Mouse (Mus musculus) liver, embryonic 12.5 days (tissue): Measurements from ENCODE around the gene Dnmt3a. TPM values are rescaled to one million over a fixed set of nuclear protein-coding genes. Genes with fewer than 3 reads are reported as not detected.
"Not testable (repeated sequence)": the region's sequence is repeated elsewhere in the genome, so short reads cannot be mapped to it uniquely, and the experiment has no call there.

Source experiments
- ATAC-seq: fragments of 200-750 bp; cut with Nextera tagmentation; 2 replicates; pipeline ENCODE4 v1.8.0; 2017; ENCODE audit warnings: moderate number of reproducible peaks, mild to moderate bottlenecking, moderate library complexity
- H3K27ac ChIP-seq: fragments of 300-500 bp; sonication (generic); 2 replicates; pipeline ENCODE4 v1.5.1; 2016; ENCODE audit warnings: mild to moderate bottlenecking
- H3K27me3 ChIP-seq: fragments of 300-500 bp; sonication (generic); replicated peaks from 2 replicates; pipeline ENCODE4 v1.6.1; 2016; ENCODE audit warnings: mild to moderate bottlenecking, moderate library complexity
- H3K36me3 ChIP-seq: fragments of 300-500 bp; sonication (generic); 2 replicates; pipeline ENCODE4 v1.6.1; 2016; ENCODE audit warnings: mild to moderate bottlenecking, moderate library complexity
- H3K4me1 ChIP-seq: fragments of 300-500 bp; sonication (generic); 2 replicates; pipeline ENCODE4 v1.6.1; 2016
- H3K4me2 ChIP-seq: fragments of 300-500 bp; sonication (generic); 2 replicates; pipeline ENCODE4 v1.6.1; 2016; ENCODE audit warnings: mild to moderate bottlenecking, moderate library complexity
- H3K4me3 ChIP-seq: fragments of 300-500 bp; sonication (generic); 2 replicates; pipeline ENCODE4 v1.5.1; 2016; ENCODE audit warnings: mild to moderate bottlenecking, moderate library complexity
- H3K9ac ChIP-seq: fragments of 300-500 bp; sonication (generic); 2 replicates; pipeline ENCODE4 v1.6.1; 2016; ENCODE audit warnings: mild to moderate bottlenecking, moderate library complexity
- H3K9me3 ChIP-seq: fragments of 300-500 bp; sonication (generic); replicated peaks from 2 replicates; pipeline ENCODE4 v1.6.1; 2016; ENCODE audit warnings: mild to moderate bottlenecking, moderate library complexity
- WGBS: fragments of 180-500 bp; shearing (Covaris S2); methylation state at CpG from one replicate; pipeline ENCODE4 v1.1.7; 2016; ENCODE audit not compliant: insufficient replicate concordance; 5-methylcytosine and 5-hydroxymethylcytosine counted together
- polyA plus RNA-seq: library from polyadenylated mRNA; unstranded; fragments of >200 nt; fragmentation: Nextera tagmentation; extraction: Ambion mirVana; gene quantifications from 2 replicates; pipeline ENCODE4 v1.2.1, GENCODE M21; 2016

The Dnmt3a gene
- polyA plus RNA-seq, 1 experiment from 2014 or later = 57.9 TPM

DNA sequence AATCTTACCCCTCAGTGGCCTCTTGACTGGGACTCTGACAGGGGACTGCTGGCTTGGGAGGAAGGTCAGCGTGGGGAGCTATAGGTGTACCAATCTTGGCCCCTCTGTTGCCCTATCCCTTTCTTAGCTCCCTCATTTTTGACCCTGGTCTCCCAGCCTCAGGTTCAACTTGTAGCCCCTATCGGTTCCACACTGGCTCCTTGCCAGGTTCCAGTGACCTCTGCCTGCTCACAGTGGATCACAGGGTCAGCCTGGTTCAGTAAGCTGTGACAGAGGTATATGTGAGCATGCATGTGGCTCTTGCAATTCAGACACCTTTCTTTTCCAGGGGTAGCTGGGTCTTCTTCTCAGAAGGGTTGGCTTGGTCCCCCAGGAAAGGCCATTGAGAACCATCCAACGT, 110.0 kb downstream of the Dnmt3a start:
- H3K4me3 ChIP-seq = no peak overlapping the region
- H3K4me1 ChIP-seq = 0 out of 2 replicates have a peak, but pooled peaks cover 5% of the 10 kb centered on the region
- no peaks in the 10 kb centered on the region for H3K27me3 ChIP-seq
- 78% methylated on average over 3 of the region's 3 CpGs for whole genome bisulfite sequencing
- H3K9me3 ChIP-seq = no peaks in the 10 kb centered on the region
- H3K36me3 ChIP-seq = no peaks in the 10 kb centered on the region
- H3K27ac ChIP-seq = no peak overlapping the region
- ATAC-seq = no peak
- H3K9ac ChIP-seq = no peak overlapping the region
- H3K4me2 ChIP-seq = no peak overlapping the region

DNA sequence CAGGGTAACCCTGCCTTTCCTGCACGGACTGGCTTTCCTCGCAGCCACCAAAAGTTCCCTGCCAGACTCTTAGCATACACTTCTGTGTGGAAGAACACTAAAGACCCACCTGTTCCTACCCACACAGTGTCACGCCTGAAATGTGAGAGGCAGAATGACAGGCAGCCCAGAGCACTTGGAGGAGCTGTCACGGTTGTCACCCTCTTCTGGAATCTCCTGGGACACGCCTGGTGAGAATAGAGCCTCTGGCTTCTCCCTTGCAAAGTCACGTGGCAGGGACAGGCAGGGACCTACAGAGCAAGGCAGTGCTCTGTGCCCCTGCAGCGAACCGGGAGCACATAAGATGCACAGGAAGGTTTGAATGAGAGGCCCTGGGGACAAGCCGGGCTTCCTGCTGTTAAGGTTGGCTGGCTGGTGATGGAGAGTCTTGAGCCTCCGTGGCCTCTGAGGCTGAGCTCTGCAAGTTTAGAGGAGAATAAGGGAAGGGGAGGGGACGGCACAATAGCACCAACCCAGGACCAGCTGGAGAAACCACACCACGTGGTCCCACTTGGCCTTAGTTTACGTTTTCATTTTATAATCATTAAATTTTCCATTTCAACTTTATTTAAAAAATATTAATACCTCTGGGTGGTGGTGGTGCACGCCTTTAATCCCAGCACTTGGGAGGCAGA, 112.0 kb downstream of the Dnmt3a start:
- no peaks in the 10 kb centered on the region for H3K9me3 ChIP-seq
- H3K4me3 ChIP-seq = no peak overlapping the region
- WGBS = 32% methylated on average over 14 of the region's 14 CpGs
- ATAC-seq = no peak
- no peaks in the 10 kb centered on the region for H3K27me3 ChIP-seq
- 0 out of 2 replicates have a peak, but pooled peaks cover 5% of the 10 kb centered on the region for H3K4me1 ChIP-seq
- no peak overlapping the region for H3K27ac ChIP-seq
- H3K36me3 ChIP-seq = no peaks in the 10 kb centered on the region
- H3K4me2 ChIP-seq = no peak overlapping the region
- no peak overlapping the region for H3K9ac ChIP-seq

DNA sequence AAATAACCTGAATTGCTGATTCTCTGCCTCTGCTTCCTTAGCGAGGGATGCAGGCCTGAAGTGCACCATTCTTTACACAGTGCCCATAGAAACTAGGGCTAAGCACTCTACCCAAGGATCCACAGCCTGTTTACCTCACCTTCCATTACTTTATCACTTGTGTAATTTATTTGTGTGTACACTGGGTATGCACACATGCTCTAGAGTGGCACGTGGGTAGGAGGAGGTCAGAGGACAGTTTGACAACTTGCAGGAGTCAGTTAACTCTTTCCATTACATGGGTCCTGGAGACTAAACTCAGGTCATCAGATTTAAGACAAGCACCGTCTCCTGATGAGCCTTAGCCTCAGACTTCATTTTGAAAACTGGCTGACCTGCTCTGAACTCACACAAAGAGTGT, 112.8 kb downstream of the Dnmt3a start:
- ATAC-seq = no peak; the same call in 1 of the 2 replicates
- Histone ChIP-seq H3K4me1 (0 out of 2 replicates have a peak, but pooled peaks cover 5% of the 10 kb centered on the region), H3K9me3 (no peaks in the 10 kb centered on the region), H3K36me3 (no peaks in the 10 kb centered on the region), H3K27ac (no peak overlapping the region), H3K4me2 (no peak overlapping the region), H3K4me3 (no peak overlapping the region), H3K9ac (no peak overlapping the region), H3K27me3 (no peaks in the 10 kb centered on the region)
- 54% methylated on average over 3 of the region's 3 CpGs for WGBS

DNA sequence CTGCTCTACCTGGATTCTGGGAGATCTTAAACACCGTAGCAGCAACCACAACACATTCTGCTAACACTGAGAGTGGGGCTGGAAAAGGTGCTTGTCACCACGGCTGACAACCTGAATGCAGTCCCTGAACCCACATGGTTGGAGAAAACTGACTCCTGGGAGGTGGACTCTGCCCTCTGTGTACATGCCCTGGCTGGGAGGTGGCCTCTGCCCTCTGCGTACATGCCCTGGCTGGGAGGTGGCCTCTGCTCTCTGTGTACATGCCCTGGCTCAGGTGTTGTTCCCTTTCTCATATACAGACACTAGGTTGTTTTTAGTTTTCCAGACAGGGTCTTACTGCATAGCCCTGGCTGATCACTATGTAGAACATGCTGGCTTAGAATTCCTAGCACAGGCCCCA, 113.6 kb downstream of the Dnmt3a start:
- H3K4me3 ChIP-seq = no peak overlapping the region
- H3K36me3 ChIP-seq = no peaks in the 10 kb centered on the region
- 75% methylated on average over 3 of the region's 3 CpGs for WGBS
- no peaks in the 10 kb centered on the region for H3K27me3 ChIP-seq
- H3K9me3 ChIP-seq = no peaks in the 10 kb centered on the region
- no peak overlapping the region for H3K4me2 ChIP-seq
- no peak overlapping the region for H3K9ac ChIP-seq
- no peak overlapping the region for H3K27ac ChIP-seq
- ATAC-seq = peak; percentile 70
- 0 out of 2 replicates have a peak, but pooled peaks cover 5% of the 10 kb centered on the region for H3K4me1 ChIP-seq

DNA sequence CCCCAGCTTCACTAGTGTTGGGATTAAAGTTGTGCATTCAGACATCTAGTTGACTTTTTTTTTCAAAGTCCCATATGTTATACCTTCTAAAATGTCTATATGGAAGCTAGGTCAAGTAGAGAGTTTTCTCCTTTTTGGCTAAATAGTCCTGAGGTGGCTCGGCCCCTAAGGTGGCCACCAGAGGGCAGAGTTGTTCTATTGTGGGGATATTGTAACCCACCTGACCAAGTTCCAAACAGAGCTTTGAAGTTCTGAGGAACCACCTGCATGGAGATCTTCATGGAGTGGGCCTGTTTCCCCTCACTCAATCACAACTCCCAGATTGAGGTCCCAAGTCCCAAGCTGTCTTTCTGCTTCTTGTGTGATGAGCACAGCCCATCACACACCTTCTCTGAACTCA, 120.3 kb downstream of the Dnmt3a start:
- Histone ChIP-seq H3K27me3 (no peaks in the 10 kb centered on the region), H3K27ac (no peak overlapping the region), H3K4me1 (no peaks in the 10 kb centered on the region), H3K9ac (no peak overlapping the region), H3K9me3 (no peaks in the 10 kb centered on the region), H3K36me3 (no peaks in the 10 kb centered on the region), H3K4me2 (no peak overlapping the region), H3K4me3 (no peak overlapping the region)
- no peak for ATAC-seq
- 5% methylated on average over 1 of the region's 1 CpGs for WGBS

DNA sequence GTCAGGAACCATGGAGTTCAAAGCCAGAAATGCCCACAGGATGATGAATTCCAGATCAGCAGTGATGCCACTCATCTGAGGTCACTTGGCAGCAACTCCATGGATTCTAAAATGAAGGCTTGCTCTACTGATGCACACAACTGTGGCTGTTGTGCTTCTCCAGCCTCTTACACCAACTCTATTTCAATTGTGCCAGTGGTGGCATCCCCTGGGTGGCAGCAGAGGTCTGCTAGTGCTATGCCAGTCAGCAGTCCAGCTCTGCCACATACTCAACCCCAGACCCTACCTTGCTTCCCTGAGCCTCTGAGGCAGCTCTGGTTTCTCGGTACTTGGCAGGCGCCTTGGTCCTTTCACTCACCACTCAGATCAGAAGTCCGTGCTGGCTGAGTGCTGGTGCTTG, 123.0 kb downstream of the Dnmt3a start:
- Histone ChIP-seq H3K27ac (no peak overlapping the region), H3K4me3 (no peak overlapping the region), H3K9me3 (no peaks in the 10 kb centered on the region), H3K4me1 (no peaks in the 10 kb centered on the region), H3K4me2 (no peak overlapping the region), H3K9ac (no peak overlapping the region), H3K36me3 (no peaks in the 10 kb centered on the region), H3K27me3 (no peaks in the 10 kb centered on the region)
- 68% methylated on average over 3 of the region's 3 CpGs for WGBS
- ATAC-seq = no peak

DNA sequence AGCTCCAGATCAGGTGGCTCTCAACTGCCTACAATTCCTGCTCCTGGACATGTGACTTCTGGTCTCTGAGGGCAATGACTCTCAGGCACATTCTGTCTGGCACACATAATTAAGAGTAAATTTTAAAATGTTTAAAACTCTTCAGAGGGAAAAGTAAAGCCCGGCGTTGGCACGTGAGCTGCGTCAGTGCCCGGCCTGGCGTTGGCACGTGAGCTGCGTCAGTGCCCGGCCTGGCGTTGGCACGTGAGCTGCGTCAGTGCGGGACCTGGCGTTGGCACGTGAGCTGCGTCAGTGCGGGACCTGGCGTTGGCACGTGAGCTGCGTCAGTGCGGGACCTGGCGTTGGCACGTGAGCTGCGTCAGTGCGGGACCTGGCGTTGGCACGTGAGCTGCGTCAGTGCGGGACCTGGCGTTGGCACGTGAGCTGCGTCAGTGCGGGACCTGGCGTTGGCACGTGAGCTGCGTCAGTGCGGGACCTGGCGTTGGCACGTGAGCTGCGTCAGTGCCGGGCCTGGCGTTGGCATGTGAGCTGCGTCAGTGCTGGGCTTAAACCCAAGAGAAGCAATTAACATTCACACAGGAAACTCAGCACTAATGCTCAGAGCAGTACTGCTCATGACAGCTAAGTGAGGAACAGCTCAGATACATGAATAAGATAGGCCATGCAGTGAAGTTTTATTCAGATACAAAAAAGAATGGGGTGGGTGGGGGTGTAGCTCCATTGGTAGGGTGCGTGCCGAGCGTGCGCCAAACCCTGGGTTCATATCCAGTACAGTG, 124.5 kb downstream of the Dnmt3a start:
- not testable (repeated sequence) for H3K4me2 ChIP-seq, H3K36me3 ChIP-seq, H3K4me1 ChIP-seq, H3K27me3 ChIP-seq, H3K9me3 ChIP-seq, H3K4me3 ChIP-seq, H3K27ac ChIP-seq, ATAC-seq, H3K9ac ChIP-seq
- WGBS = 83% methylated on average over 36 of the region's 47 CpGs

DNA sequence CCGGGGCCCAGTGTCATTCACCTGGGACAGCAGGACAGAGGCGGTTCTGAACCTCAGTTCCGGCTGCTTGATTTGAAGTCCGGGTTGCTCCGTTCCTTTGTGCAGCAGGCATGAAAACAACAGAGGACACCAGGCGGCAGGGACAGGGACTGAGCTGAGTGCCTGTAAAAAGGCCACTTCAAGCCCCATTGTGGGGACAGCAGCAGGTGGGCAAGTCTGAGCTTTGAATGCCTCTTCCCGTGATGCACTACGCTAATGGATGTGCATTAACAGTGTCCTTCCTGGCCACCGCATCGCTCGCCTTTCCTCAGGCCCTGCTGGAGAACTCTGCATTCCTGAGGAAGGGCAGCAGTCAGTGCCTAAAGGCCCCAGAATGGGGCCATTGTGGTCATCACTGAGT, 136.2 kb downstream of the Dnmt3a start:
- Histone ChIP-seq H3K36me3 (no peaks in the 10 kb centered on the region), H3K9ac (no peak overlapping the region), H3K27me3 (no peaks in the 10 kb centered on the region), H3K4me2 (no peak overlapping the region), H3K4me1 (no peaks in the 10 kb centered on the region), H3K27ac (no peak overlapping the region), H3K9me3 (no peaks in the 10 kb centered on the region), H3K4me3 (no peak overlapping the region)
- WGBS = 53% methylated on average over 11 of the region's 11 CpGs
- ATAC-seq = no peak

DNA sequence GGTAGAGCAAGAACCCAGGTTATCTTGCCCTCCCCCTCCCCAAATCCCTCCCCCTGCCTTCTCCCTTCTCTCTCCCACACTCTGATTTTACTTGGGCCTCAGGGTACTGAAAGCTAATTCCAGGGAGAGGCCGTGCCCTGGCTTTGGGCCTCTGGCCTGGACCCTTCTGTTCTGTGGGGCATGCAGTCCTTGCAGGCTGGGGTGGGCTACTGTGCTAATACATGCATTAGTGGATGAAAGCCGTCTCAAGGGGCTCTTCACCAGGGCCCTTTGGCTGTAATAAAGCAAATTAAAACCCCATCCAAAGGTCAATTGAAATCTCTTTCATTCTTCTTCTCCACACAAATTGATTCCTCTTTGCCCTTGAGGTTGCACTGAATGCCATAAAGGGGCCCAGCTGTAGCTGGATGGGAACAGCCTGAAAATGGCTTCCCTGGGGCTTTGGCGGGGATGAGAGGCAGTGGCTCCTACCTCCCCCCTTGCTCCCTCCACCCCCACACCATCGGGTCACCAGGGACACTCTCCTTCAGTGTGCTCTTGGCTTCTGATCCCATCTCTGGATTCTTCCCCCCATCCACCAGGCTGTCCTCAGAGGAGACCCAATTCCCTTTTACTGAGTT, 138.8 kb downstream of the Dnmt3a start:
- H3K4me3 ChIP-seq = no peak overlapping the region
- WGBS = 49% methylated on average over 4 of the region's 4 CpGs
- H3K4me1 ChIP-seq = no peaks in the 10 kb centered on the region
- no peak overlapping the region for H3K9ac ChIP-seq
- H3K4me2 ChIP-seq = no peak overlapping the region
- H3K27me3 ChIP-seq = no peaks in the 10 kb centered on the region
- H3K27ac ChIP-seq = no peak overlapping the region
- ATAC-seq = no peak
- no peaks in the 10 kb centered on the region for H3K9me3 ChIP-seq
- H3K36me3 ChIP-seq = no peaks in the 10 kb centered on the region

DNA sequence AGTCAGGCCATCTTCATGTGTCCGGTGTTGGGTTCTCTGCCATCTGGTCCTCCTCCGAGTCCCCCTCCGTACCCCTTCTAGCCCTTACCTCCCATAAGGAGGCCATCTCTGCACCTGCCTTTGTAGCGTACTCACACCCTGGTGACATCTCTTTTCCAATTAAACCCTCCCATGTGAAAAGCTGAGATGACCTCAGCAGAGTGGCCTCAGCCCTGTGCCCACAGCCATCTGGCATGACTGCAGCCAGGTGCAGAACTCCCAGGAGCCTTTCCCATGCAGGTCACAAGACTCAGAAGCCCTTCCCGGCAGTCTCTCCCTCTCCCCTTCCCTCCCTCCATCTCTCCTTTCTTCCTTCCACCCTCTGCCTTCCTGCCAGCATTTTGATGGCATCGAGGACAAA, 141.7 kb downstream of the Dnmt3a start:
- Histone ChIP-seq H3K9me3 (no peaks in the 10 kb centered on the region), H3K9ac (no peak overlapping the region), H3K27me3 (no peaks in the 10 kb centered on the region), H3K4me1 (no peaks in the 10 kb centered on the region), H3K36me3 (no peaks in the 10 kb centered on the region), H3K27ac (no peak overlapping the region), H3K4me3 (no peak overlapping the region), H3K4me2 (no peak overlapping the region)
- WGBS = 71% methylated on average over 6 of the region's 6 CpGs
- ATAC-seq = no peak

DNA sequence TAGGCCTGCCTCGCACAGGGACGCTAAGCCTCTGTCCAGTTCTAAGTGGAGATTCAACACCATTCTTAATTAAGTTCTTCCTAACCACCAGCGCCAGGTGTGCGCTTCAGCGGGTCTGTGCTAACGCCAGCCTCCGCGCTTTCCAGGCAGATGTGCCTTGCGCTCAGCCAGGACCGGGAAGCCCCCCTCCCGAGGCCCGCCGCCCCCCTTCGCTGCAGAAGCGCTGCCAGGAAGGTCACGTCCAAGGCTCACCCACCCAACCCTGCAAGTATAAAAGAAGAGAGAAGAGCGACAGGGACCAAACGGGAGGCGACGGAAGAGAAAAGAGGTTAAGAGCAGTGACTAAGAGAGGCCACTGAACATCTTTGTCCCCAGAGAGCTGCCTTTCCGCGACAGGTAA, 148.8 kb downstream of the Dnmt3a start, which contains the start of gene Pomc:
TSS of gene Pomc (plus strand) at position 301 of the 400 bp plus-strand sequence.
- no peak within 1 kb of the TSS for H3K27ac ChIP-seq
- no peak within 1 kb of the TSS for H3K4me3 ChIP-seq
- H3K9ac ChIP-seq = no peak within 1 kb of the TSS
- H3K36me3 ChIP-seq = no peaks in the 10 kb centered on the region
- no peaks in the 10 kb centered on the region for H3K9me3 ChIP-seq
- peaks cover 3% of the 10 kb centered on the region for H3K4me1 ChIP-seq
- H3K27me3 ChIP-seq = peaks cover 34% of the 10 kb centered on the region
- 26% methylated on average over 22 of the region's 22 CpGs for WGBS
- no peak within 1 kb of the TSS for H3K4me2 ChIP-seq
- ATAC-seq = no peak

DNA sequence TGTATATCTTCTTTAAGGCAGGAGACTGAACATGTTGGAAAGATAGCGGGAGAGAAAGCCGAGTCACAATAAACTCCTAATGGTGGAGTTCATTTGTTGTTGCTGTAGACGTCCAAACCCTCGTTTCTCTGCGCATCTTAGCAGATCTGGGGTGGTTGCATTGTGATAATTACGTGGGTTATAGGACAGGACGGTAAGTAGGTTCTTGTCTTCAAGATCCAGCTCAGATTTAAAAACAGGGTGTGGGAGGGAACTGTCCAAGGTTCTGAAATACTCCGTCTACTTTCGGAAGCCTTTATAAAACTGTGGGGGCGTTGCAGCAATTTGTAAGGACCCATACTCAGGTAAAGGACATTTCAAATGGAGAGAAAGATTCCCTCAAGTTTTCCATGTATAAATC, 149.6 kb downstream of the Dnmt3a start:
- Histone ChIP-seq H3K27ac (no peak overlapping the region), H3K4me1 (peaks cover 9% of the 10 kb centered on the region), H3K4me3 (no peak overlapping the region), H3K27me3 (peaks cover 34% of the 10 kb centered on the region), H3K36me3 (no peaks in the 10 kb centered on the region), H3K9ac (no peak overlapping the region), H3K4me2 (no peak overlapping the region), H3K9me3 (no peaks in the 10 kb centered on the region)
- ATAC-seq = no peak
- WGBS = 30% methylated on average over 10 of the region's 10 CpGs
